15 mouse cellular contexts compared by ENCODE assay signal in the genomic region with DNA sequence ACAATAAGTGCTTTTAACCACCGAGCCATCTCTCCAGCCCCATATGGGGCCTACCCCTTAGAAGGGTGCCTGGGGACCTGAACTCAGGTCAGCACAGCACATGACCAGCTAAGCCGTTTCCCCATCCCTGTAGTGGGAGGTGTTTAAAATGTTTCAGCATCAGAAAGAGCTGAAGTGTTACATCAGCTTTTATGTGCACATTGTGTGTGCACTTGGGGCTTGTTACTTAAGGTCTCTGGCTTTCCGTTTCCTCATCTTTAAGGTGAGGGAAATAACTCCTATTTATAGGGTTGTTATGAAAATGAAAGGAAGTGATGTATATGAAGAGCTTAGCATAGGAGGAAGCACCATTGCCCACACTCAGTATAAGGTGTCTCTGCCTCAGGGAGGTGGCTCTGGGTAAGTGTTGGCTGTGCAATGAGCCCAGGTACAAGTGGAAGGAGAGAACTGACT. TPM values are rescaled to one million over a fixed set of nuclear protein-coding genes. Genes with fewer than 3 reads are reported as not detected.
A peak's percentile ranks its signal among the peaks of the same experiment; 100 is the strongest.
DNase-seq lines count a peak whose midpoint lies in the region; ATAC-seq and TF ChIP-seq lines count a peak whose summit lies in the region.
"Had no signal": no experiment of that assay in that cellular context is flagged by ENCODE, and none has a peak within 500 bp of the region (broad histone marks: within the 10 kb centered on the region; RNA-seq: fewer than 3 reads in every experiment).

No protein-coding gene starts in this region.

- H3K27me3 ChIP-seq in lung, postnatal 0 days (replicated peaks; ENCODE audit: insufficient read depth, low read length): no peaks in the 10 kb centered on the region
- H3K27me3 ChIP-seq: limb, embryonic 15.5 days; midbrain, embryonic 13.5 days had no signal

- no peak overlapping the region for H3K9ac ChIP-seq in lung, postnatal 0 days (replicated peaks; ENCODE audit: low read depth)
- H3K9ac ChIP-seq: limb, embryonic 15.5 days; midbrain, embryonic 13.5 days had no signal

- DNase-seq in lung, postnatal 0 days (ENCODE audit: low spot score): peak; percentile 54
- no peak for DNase-seq in lung, postnatal 10 days
- peak; percentile 65 for DNase-seq in CD4-positive, CD25-positive, alpha-beta regulatory T cell, adult 2 months (ENCODE audit: low read depth, low spot score)
- no peak for DNase-seq in kidney, adult 8-10 months
- DNase-seq in frontal cortex, postnatal 14 days (ENCODE audit: low spot score in 2 of 2): no peak
- DNase-seq: cerebellum, adult 8-10 months; gastrocnemius, postnatal 10 days; kidney, adult 2 months; right cerebral cortex, postnatal 4 days had no signal

- H3K4me1 ChIP-seq in lung, postnatal 0 days (ENCODE audit: insufficient read depth, low read depth, low read length): peaks cover 18% of the 10 kb centered on the region; the same call in 1 of the 2 replicates

- peak; percentile 12; the same call in 1 of the 2 replicates for ATAC-seq in lung, postnatal 0 days
- peak; percentile 70 for ATAC-seq in activated CD4-positive, CD25-positive, alpha-beta regulatory T cell, adult 4 months
- peak; percentile 80 for ATAC-seq in monocyte, adult 5-6 weeks (replicated peaks; ENCODE audit: insufficient number of reproducible peaks, low FRiP score, low TSS enrichment, poor library complexity, severe bottlenecking)
- ATAC-seq: forebrain, embryonic 16.5 days; midbrain, embryonic 13.5 days had no signal

- H3K9me3 ChIP-seq in lung, postnatal 0 days (ENCODE audit: low read length): no peaks in the 10 kb centered on the region
- H3K9me3 ChIP-seq: limb, embryonic 15.5 days; midbrain, embryonic 13.5 days had no signal

- 48% methylated on average over 3 of the region's 3 CpGs for WGBS in lung, postnatal 0 days

- no peak for TF ChIP-seq EP300 in lung, postnatal 0 days (IDR thresholded peaks at IDR 0.05)

- no peak overlapping the region for H3K27ac ChIP-seq in lung, postnatal 0 days (ENCODE audit: low read length)
- H3K27ac ChIP-seq: left cerebral cortex, adult 2 months; limb, embryonic 15.5 days; midbrain, embryonic 13.5 days had no signal

- no peak overlapping the region for H3K4me2 ChIP-seq in lung, postnatal 0 days (replicated peaks; ENCODE audit: low read depth, low read length)
- H3K4me2 ChIP-seq: limb, embryonic 15.5 days; midbrain, embryonic 13.5 days had no signal

- H3K36me3 ChIP-seq in lung, postnatal 0 days (ENCODE audit: insufficient read depth, low read length): 0 out of 2 replicates have a peak, but pooled peaks cover 3% of the 10 kb centered on the region

- TF ChIP-seq CTCF in lung, postnatal 0 days (IDR thresholded peaks at IDR 0.05): no peak

- H3K4me3 ChIP-seq in lung, postnatal 0 days (ENCODE audit: low read depth, low read length): no peak overlapping the region
- H3K4me3 ChIP-seq: left cerebral cortex, adult 2 months; limb, embryonic 15.5 days; midbrain, embryonic 13.5 days had no signal

RNA-seq across cellular contexts. Expression of a gene that starts 34.4 kb away (rescaled TPM):
- polyA plus RNA-seq in lung, postnatal 0 days (2015; fragmentation: Nextera tagmentation; extraction: Ambion mirVana): 34.1 and 34.8 TPM in 2 replicates
- 10 to 100 TPM; 15.8 to 21.3 TPM for polyA plus RNA-seq in activated CD4-positive, CD25-positive, alpha-beta regulatory T cell, adult 4 months (2017; shearing (Covaris generic))
- 35.4 to 50.0 TPM (median 39.9 TPM) in 3 replicates for total RNA-seq in monocyte, adult 5-6 weeks (2017)

Comparison
In these comparisons a context has a peak if more than half of its experiments do, and no peak if none do; other contexts are left out.
1. DNase-seq: peak in lung, postnatal 0 days (single experiment) and CD4-positive, CD25-positive, alpha-beta regulatory T cell, adult 2 months (single experiment); none in lung, postnatal 10 days (single experiment), kidney, adult 8-10 months (0 of 2) and frontal cortex, postnatal 14 days (0 of 2).
2. ATAC-seq: peak in every context shown above with its lines; median percentile 80 in monocyte, adult 5-6 weeks; 70 in activated CD4-positive, CD25-positive, alpha-beta regulatory T cell, adult 4 months; 12 in lung, postnatal 0 days.